Mouse (Mus musculus): Measurements from ENCODE around the gene Map1s. TPM values are rescaled to one million over a fixed set of nuclear protein-coding genes. Genes with fewer than 3 reads are reported as not detected.

Map1s gene
- polyA plus RNA-seq, 1 experiment from 2014 or later, result 60.8 TPM

DNA sequence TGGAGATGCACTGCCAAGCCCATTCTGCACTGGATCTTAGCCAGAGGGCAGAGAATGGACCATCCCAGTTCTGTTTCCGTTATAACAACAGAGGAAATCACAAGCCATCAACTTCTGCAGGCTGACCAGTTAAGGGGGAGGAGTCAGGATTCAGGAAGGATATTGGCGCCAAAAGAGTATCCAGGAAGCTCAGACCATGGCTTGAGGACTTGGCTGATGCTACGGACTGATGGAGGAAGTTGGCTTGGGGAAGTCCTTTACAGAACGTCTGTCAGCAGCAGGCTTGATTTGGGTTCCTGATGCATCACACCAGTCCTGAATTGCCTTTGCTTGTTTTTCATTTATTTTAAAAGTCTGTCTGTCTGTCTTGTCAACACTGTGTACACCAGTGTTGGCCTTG lies 1.2 kb upstream of the Map1s start:
- Histone ChIP-seq H3K4me1 (peaks cover 16% of the 10 kb centered on the region), H3K4me2 (replicated peaks) (no peak overlapping the region), H3K9ac (no peak overlapping the region), H3K36me3 (0 out of 2 replicates have a peak, but pooled peaks cover 4% of the 10 kb centered on the region), H3K4me3 (no peak overlapping the region), H3K27ac (no peak overlapping the region), H3K27me3 (peaks cover 27% of the 10 kb centered on the region), H3K9me3 (replicated peaks) (no peaks in the 10 kb centered on the region)
- 70% methylated on average over 4 of the region's 4 CpGs for WGBS
- no peak for ATAC-seq (ENCODE audit: low FRiP score)

- WGBS, result 20% methylated on average over 8 of the region's 8 CpGs
- ATAC-seq (ENCODE audit: low FRiP score), result peak; percentile 53
- Histone ChIP-seq H3K4me1 (peaks cover 16% of the 10 kb centered on the region), H3K4me2 (replicated peaks) (peak overlapping the region; percentile 94), H3K4me3 (peak overlapping the region; percentile 74), H3K9ac (peak overlapping the region; percentile 92), H3K9me3 (replicated peaks) (no peaks in the 10 kb centered on the region), H3K36me3 (0 out of 2 replicates have a peak, but pooled peaks cover 4% of the 10 kb centered on the region), H3K27ac (peak overlapping the region; percentile 87; the same call in 1 of the 2 replicates), H3K27me3 (peaks cover 27% of the 10 kb centered on the region)
Observed at GRCm38 (mm10) chr8:70905463-70905830, 285 bp upstream of the Map1s start.

DNA sequence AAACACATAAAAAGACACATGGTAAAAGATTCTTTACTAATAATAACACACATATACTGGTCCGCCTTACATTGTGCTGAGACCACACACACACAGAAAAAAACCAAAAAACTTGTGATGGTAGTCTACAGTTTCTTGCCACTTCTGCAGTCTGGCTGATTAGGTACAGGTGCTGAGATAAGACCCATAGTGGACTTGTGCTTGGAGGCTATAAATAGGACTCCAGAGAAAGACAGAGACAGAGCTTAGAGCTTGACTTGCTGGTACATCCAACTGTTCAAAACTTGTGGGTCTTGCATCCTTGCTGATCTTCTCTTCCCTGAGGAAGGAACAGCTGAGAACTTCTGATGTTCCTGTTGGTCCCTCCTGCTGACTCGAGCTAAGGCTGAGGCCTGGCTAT lies 1.8 kb downstream of the Map1s start:
- H3K9ac ChIP-seq, result no peak overlapping the region
- no peaks in the 10 kb centered on the region for H3K9me3 ChIP-seq (replicated peaks)
- peaks cover 23% of the 10 kb centered on the region for H3K36me3 ChIP-seq
- no peak for ATAC-seq (ENCODE audit: low FRiP score)
- no peak overlapping the region for H3K4me3 ChIP-seq
- no peak overlapping the region for H3K27ac ChIP-seq
- peaks cover 19% of the 10 kb centered on the region for H3K27me3 ChIP-seq
- peaks cover 16% of the 10 kb centered on the region for H3K4me1 ChIP-seq
- WGBS, result 90% methylated on average over 2 of the region's 2 CpGs
- no peak overlapping the region for H3K4me2 ChIP-seq (replicated peaks)

DNA sequence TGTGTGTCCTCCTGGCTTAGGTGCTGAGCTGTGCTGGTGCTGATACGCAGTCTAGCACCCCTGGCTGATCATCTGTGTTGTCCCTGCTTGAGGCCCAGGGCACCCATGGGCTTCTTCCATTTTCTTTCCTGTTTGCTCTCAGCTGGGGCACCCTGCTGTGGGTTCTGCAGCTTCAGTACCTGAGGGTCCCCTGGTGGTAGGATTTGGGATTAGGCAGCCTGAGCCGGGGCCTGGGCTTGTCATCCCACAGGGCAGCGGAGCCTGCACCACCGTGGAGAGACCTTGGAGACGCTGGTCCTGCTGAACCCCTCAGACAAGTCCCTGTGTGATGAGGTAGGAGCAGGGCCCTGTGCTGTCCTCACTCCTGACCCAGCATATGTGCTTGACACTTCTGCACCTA lies 5.9 kb downstream of the Map1s start:
- Histone ChIP-seq H3K4me2 (replicated peaks) (no peak overlapping the region), H3K27ac (no peak overlapping the region), H3K4me1 (peaks cover 8% of the 10 kb centered on the region), H3K27me3 (no peaks in the 10 kb centered on the region), H3K4me3 (no peak overlapping the region), H3K9me3 (replicated peaks) (no peaks in the 10 kb centered on the region), H3K36me3 (peaks cover 64% of the 10 kb centered on the region), H3K9ac (no peak overlapping the region)
- ATAC-seq (ENCODE audit: low FRiP score), result no peak
- 83% methylated on average over 5 of the region's 5 CpGs for WGBS

GRCm38 (mm10) chr8:70912955-70913354 lies 7.2 kb downstream of the Map1s start:
- 0 out of 2 replicates have a peak, but pooled peaks have one; percentile 18 for ATAC-seq (ENCODE audit: low FRiP score)
- Histone ChIP-seq H3K36me3 (peaks cover 78% of the 10 kb centered on the region), H3K9ac (no peak overlapping the region), H3K27me3 (no peaks in the 10 kb centered on the region), H3K9me3 (replicated peaks) (no peaks in the 10 kb centered on the region), H3K4me2 (replicated peaks) (no peak overlapping the region), H3K4me3 (no peak overlapping the region), H3K4me1 (no peaks in the 10 kb centered on the region), H3K27ac (no peak overlapping the region)
- 93% methylated on average over 30 of the region's 30 CpGs for WGBS

- no peak for ATAC-seq (ENCODE audit: low FRiP score)
- H3K4me3 ChIP-seq, result no peak overlapping the region
- H3K9me3 ChIP-seq (replicated peaks), result no peaks in the 10 kb centered on the region
- H3K4me1 ChIP-seq, result no peaks in the 10 kb centered on the region
- WGBS, result 93% methylated on average over 26 of the region's 26 CpGs
- H3K9ac ChIP-seq, result no peak overlapping the region
- no peak overlapping the region for H3K27ac ChIP-seq
- H3K36me3 ChIP-seq, result peaks cover 82% of the 10 kb centered on the region
- no peaks in the 10 kb centered on the region for H3K27me3 ChIP-seq
- no peak overlapping the region for H3K4me2 ChIP-seq (replicated peaks)
Observed at GRCm38 (mm10) chr8:70913523-70913922, 7.8 kb downstream of the Map1s start.

DNA sequence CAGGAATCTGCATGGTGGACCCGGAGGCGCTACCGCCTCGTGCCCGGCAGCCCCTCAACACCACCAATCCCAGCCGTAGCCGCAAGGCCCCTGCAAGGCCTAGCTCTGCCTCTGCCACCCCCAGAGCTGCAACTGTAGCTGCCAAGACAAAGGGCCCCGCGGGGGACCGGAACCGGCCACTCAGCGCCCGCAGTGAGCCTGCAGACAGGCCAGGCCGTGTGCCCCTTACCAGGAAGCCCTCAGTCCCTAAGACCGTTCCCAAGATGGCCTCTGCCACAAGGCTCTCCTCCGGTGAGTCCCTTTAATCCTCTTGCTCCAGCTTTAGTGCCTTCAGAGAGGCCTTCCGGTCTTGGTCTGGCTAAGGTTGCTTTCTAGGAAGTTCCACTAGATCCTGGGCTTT lies 9.0 kb downstream of the Map1s start:
- no peak for ATAC-seq (ENCODE audit: low FRiP score)
- Histone ChIP-seq H3K4me2 (replicated peaks) (no peak overlapping the region), H3K27ac (no peak overlapping the region), H3K36me3 (peaks cover 88% of the 10 kb centered on the region), H3K27me3 (no peaks in the 10 kb centered on the region), H3K9me3 (replicated peaks) (no peaks in the 10 kb centered on the region), H3K9ac (no peak overlapping the region), H3K4me1 (no peaks in the 10 kb centered on the region), H3K4me3 (no peak overlapping the region)
- 85% methylated on average over 17 of the region's 17 CpGs for WGBS

GRCm38 (mm10) chr8:70920049-70920922 lies 14.6 kb downstream of the Map1s start:
- Histone ChIP-seq H3K4me3 (no peak overlapping the region), H3K4me2 (replicated peaks) (no peak overlapping the region), H3K27ac (no peak overlapping the region), H3K4me1 (no peaks in the 10 kb centered on the region), H3K36me3 (peaks cover 55% of the 10 kb centered on the region), H3K27me3 (no peaks in the 10 kb centered on the region), H3K9ac (no peak overlapping the region), H3K9me3 (replicated peaks) (no peaks in the 10 kb centered on the region)
- ATAC-seq (ENCODE audit: low FRiP score), result no peak
- 87% methylated on average over 9 of the region's 9 CpGs for WGBS

DNA sequence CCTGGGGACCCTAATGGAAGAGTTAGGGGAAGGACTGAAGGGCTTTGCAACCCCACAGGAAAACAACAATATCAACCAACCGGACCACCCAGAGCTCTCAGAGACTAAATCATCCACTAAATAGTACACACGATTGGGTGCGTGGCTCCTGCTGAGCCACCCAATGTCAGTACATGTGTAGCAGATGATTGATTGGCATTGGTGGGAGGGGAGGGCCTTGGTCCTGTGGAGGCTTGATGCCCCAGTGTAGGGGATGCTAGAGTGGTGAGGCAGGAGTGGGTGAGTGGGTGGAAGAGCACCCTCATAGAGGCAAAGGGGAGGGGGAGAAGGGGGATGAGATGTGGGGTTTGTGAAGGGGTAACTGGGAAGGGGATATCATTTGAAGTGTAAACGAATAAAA lies 18.4 kb downstream of the Map1s start:
- no peaks in the 10 kb centered on the region for H3K27me3 ChIP-seq
- 85% methylated on average over 4 of the region's 4 CpGs for WGBS
- H3K4me3 ChIP-seq, result no peak overlapping the region
- H3K9me3 ChIP-seq (replicated peaks), result no peaks in the 10 kb centered on the region
- peaks cover 17% of the 10 kb centered on the region for H3K36me3 ChIP-seq
- no peaks in the 10 kb centered on the region for H3K4me1 ChIP-seq
- H3K4me2 ChIP-seq (replicated peaks), result no peak overlapping the region
- H3K9ac ChIP-seq, result no peak overlapping the region
- ATAC-seq (ENCODE audit: low FRiP score), result no peak
- H3K27ac ChIP-seq, result no peak overlapping the region

DNA sequence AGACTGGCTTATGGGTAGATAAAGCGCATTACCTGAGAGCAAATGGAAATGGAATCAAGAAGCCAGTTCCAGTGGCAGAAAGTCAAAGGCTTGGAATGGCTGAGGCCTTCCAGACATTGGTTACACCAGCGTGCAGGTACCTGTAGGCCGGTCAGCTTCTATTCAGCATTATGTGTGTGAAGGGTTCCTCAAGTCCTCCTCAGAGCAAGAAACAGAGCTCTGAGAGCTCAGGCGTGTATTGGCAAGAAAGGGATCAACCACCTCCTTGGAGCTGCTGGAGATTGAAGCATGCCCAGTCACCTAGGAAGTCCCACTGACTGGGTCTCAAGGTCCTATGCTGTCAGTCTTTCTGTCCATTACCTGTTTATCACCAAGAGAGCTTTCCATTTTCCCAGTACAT lies 20.0 kb downstream of the Map1s start:
- Histone ChIP-seq H3K9me3 (replicated peaks) (no peaks in the 10 kb centered on the region), H3K9ac (no peak overlapping the region), H3K4me1 (no peaks in the 10 kb centered on the region), H3K27me3 (no peaks in the 10 kb centered on the region), H3K4me2 (replicated peaks) (no peak overlapping the region), H3K27ac (no peak overlapping the region), H3K36me3 (peaks cover 12% of the 10 kb centered on the region), H3K4me3 (no peak overlapping the region)
- no peak for ATAC-seq (ENCODE audit: low FRiP score)
- 89% methylated on average over 4 of the region's 4 CpGs for WGBS

DNA sequence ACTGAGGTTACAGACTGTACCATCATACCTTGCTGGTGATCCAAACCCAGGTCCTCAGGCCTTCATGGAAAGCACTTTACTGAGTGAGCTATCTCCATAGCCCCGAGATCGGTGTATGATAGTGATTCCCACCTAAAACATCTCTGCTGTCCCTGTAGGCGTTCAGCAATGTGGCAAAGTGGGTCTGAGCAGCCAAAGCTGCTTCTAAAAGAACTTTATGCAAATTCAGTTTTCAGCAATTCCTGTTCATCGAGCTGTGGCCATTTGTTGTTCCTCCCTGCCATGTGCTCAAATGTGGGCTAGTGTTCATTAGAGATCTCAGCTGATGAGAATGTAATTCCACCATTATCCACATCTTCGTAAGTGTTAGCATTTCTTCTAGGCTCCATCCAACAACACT lies 20.7 kb downstream of the Map1s start:
- Histone ChIP-seq H3K4me3 (no peak overlapping the region), H3K9me3 (replicated peaks) (no peaks in the 10 kb centered on the region), H3K27ac (no peak overlapping the region), H3K4me2 (replicated peaks) (no peak overlapping the region), H3K9ac (no peak overlapping the region), H3K36me3 (peaks cover 12% of the 10 kb centered on the region), H3K27me3 (no peaks in the 10 kb centered on the region), H3K4me1 (no peaks in the 10 kb centered on the region)
- ATAC-seq (ENCODE audit: low FRiP score), result no peak
- WGBS, result 89% methylated on average over 5 of the region's 5 CpGs

- H3K4me3 ChIP-seq, result no peak overlapping the region
- no peaks in the 10 kb centered on the region for H3K27me3 ChIP-seq
- no peak overlapping the region for H3K27ac ChIP-seq
- H3K9me3 ChIP-seq (replicated peaks), result no peaks in the 10 kb centered on the region
- H3K36me3 ChIP-seq, result peaks cover 14% of the 10 kb centered on the region
- ATAC-seq (ENCODE audit: low FRiP score), result no peak
- H3K4me1 ChIP-seq, result no peaks in the 10 kb centered on the region
- WGBS, result 89% methylated on average over 3 of the region's 3 CpGs
- no peak overlapping the region for H3K4me2 ChIP-seq (replicated peaks)
- no peak overlapping the region for H3K9ac ChIP-seq
Observed at GRCm38 (mm10) chr8:70928096-70928495, 22.4 kb downstream of the Map1s start.

DNA sequence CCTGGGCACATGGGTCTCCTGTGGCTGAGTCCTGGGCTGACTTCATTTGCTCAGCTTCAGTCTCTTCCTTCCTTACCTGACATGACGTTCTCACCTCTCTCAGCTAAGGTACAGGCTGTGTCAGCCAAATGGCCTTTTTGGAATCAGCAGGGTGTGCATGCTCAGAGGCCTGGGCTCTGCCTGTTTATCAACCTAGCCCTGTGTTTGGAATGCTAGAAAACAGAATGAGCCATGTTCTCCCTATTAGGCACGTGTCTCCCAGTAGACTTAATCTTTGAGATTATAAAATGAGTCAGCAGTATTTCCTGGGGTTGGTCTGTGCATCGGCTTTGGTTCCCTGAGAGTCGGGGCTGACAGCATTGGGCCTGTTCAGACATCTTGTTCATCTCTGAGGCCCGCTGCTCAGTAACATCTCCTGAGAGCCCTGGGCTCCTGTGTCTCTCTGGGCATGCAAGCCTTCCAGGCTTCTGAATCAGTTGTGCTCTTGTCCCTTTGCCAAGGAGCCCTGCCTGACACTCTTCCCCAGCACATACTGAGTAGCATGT lies 23.1 kb downstream of the Map1s start:
- no peaks in the 10 kb centered on the region for H3K4me1 ChIP-seq
- H3K4me3 ChIP-seq, result no peak overlapping the region
- H3K27me3 ChIP-seq, result no peaks in the 10 kb centered on the region
- H3K27ac ChIP-seq, result no peak overlapping the region
- no peak for ATAC-seq (ENCODE audit: low FRiP score)
- H3K36me3 ChIP-seq, result peaks cover 14% of the 10 kb centered on the region
- WGBS, result 87% methylated on average over 5 of the region's 5 CpGs
- H3K9me3 ChIP-seq (replicated peaks), result no peaks in the 10 kb centered on the region
- H3K9ac ChIP-seq, result no peak overlapping the region
- no peak overlapping the region for H3K4me2 ChIP-seq (replicated peaks)
